Mouse (Mus musculus): ENCODE measurements around the gene Prkaca. TPM values are rescaled to one million over a fixed set of nuclear protein-coding genes. Genes with fewer than 3 reads are reported as not detected.

Gene Prkaca
- total RNA-seq (2023) = 39.9 to 46.7 TPM (median 43.9 TPM) in 4 replicates

DNA sequence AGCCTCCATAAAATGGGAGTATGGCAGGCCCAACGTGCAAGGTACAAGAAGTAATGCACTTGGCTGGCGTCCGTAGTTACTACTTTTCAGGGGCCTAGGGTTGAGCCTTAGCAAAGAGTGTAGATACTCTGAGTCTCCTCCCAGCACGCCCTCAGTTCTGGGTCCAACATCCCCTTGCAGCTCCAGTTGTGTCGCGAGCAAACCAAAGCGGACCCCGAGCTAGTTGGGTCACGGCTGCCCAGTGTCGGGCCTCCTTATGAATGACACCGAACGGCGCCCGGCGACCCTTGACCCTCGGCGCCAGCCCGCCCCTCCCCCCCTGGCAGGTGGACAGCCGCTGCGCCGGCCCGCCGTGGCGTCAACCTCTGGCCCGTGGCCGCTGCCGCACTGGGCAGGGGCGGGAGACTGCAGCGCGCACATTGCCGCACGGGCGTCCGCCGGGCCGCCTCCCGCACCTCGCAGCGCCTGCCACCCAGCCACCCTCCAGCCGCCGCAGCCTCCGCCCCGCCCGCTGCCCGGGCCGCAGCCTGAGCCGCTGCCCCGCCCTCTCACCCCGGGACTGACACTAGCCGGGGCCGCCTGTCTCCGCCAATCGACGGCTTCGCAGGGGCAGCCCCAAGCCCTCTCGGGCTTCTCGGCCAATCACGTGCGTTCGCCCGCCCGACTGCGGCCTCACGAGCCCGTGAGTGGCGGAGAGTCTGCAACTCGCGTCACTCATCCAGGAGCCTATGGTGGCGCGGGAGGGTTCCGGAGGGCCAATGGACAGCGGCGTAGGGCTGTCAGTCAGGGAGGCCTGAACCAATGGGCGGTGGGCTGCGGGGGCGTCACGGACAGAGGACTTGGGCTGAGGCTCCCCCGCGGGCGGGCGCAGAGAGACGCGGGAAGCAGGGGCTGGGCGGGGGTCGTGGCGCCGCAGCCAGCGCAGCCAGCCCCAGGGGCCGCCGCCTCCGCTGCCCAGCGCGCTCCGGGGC is at the start of gene Prkaca:
Gene Prkaca, plus strand, starts transcription at position 844 of the 971 bp plus-strand sequence.

DNA sequence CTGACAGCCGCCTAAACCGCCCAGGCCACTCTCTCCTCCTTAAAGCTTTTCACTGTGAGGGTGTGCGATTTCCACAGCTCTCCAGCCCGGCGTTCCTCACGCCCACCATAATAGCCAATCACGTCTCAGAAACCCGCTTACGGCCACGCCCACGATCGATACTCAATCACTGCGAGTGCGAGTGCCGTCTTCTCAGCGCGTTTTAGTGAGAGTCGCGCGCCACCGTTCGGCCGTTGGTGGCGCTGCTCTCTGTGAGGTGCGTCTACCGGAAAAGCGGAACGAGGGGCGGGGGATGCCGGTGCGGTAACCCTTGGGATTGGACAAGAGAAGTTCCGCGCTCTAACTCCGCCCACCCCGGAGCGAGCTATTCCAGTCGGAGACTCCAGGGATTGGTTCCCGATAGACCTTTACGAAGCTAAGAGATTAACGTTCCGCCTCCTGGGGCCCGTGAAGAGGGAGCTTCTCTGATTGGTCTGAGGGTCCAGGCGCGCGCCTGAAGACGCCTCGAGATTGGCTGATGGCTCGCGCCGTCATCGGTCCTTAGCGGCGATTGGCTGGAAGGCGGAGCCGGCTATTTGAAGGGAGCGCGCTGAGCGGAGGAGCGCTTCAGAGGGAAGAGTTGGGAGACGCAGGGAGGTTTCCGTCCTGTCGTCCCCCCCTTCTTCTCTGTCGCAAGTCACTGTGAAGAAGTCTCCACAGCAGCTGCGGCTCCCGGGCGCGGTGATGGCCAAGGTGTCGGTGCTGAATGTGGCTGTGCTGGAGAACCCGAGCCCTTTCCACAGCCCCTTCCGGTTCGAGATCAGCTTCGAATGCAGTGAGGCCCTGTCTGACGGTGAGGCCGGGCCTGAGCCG is 17.5 kb upstream of the Prkaca start, which contains the start of the genes Gm10644 and Asf1b:
Gene Gm10644, minus strand, starts transcription at position 100 of the 852 bp plus-strand sequence.
Gene Asf1b, plus strand, starts transcription at position 402 of the 852 bp plus-strand sequence.

DNA sequence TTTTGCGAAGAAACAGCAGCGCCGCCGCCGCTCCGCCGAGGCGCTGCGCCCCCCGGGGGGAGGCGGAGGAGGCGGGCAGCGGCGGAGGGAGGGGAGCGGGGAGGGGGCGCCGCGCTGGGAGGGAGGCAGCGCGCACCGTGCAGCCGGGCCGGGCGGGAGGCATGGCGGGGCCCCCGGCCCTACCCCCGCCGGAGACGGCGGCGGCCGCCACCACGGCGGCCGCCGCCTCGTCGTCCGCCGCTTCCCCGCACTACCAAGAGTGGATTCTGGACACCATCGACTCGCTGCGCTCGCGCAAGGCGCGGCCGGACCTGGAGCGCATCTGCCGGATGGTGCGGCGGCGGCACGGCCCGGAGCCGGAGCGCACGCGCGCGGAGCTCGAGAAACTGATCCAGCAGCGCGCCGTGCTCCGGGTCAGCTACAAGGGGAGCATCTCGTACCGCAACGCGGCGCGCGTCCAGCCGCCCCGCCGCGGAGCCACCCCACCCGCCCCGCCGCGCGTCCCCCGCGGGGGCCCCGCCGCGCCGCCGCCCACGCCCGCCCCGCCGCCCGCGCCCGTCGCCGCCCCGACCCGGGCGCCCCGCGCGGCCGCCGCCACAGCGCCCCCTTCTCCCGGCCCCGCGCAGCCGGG is 24.8 kb downstream of the Prkaca start, which contains the start of gene Samd1:
Gene Samd1, plus strand, starts transcription at position 162 of the 631 bp plus-strand sequence.

DNA sequence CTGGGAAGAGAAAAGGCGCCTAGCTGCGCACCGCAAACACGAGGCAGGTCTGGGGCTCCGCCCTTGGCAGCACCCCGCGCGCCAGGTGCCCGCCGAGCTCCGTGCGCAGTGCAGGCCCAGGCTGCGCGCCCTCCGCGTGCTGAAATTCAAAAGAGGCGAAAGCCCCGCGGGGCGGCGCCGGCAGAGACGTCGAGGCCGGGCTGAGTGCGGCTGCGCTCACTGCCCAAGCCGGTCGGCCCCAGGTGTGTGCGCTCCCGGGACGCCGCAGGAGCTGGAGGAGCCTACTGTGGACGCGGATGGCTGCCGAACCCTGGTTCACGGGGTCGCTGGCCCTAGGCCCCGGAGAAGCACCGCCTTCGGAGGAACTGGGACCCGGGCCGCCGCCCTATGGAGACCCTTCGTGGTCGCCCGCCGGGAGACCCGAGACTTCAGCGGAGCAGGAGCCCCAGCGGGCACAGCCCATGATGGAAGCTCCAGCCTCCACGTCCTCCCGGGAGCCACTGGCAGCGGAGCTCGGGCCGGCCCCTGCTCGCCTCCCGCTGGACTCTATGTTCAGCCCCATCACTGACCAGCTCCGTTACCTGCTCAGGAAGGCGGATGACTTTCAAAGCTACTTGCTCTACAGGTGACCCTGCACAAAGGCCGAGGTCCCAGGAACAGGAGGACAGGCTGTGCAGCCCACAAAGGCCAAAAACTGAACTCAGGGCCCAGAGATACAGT is 28.6 kb downstream of the Prkaca start, which contains the start of gene 1700067K01Rik:
Gene 1700067K01Rik, plus strand, starts transcription at position 222 of the 720 bp plus-strand sequence.

DNA sequence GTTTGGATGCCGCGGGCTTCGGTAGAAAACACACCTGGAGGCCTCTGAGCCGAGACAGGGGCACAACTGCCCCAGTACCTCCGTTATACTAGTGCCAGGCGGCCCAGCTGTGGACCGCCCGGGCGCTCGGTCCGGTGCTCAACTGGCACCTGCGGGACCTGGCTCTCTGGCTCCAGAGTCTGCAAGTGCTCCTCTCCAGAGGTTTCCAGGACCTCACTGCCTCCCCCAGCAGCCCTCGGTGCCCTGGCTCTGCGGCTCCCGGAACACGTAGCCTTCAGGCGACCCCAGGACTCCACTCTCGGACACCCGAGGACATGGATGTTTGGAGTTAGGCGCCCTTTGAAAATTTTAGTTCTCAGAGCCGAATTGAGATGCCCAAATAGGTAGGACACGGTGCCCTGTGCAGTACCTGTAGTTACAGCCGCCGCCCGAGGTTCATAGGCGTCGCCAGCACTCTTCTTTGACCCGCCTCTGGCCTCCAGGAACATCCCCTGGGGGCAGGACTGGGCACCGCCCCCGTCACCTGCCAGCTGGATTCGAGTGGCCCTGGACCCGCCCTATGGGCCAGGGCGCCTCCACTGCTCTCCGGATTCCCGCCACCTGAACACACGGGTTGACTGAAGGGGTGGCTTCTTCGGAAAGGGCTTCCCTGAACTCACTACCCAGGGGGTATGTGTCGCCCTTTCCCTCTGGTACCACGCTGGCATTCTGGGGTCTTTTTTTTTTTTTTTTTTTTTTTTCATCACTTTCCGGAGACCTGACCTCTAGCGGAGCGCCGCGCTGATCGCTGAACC is 39.1 kb downstream of the Prkaca start, which contains the start of gene 2210011C24Rik:
Gene 2210011C24Rik, minus strand, starts transcription at position 467 of the 794 bp plus-strand sequence.

DNA sequence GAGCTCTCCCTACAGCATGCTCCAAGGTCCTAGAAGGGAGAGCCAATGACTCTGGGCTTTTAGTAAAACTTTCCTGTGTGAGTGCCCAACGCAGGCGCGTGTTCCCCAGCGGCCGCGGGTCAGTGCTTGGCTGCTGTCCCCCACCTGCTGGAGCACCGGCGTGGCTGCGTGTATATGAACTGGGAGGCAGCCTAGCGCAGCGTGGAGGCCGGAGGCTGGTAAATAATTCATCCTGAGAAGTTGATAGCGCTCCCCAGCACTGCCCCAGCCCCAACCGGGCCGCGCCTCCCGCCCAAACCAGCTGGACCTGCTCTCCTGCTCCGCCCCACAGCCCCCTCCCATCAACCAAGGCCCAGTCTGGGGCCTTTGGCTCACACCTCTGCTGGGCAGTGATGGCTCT is 48.3 kb downstream of the Prkaca start, which contains the start of gene Palm3:
Gene Palm3, plus strand, starts transcription at position 376 of the 400 bp plus-strand sequence.

DNA sequence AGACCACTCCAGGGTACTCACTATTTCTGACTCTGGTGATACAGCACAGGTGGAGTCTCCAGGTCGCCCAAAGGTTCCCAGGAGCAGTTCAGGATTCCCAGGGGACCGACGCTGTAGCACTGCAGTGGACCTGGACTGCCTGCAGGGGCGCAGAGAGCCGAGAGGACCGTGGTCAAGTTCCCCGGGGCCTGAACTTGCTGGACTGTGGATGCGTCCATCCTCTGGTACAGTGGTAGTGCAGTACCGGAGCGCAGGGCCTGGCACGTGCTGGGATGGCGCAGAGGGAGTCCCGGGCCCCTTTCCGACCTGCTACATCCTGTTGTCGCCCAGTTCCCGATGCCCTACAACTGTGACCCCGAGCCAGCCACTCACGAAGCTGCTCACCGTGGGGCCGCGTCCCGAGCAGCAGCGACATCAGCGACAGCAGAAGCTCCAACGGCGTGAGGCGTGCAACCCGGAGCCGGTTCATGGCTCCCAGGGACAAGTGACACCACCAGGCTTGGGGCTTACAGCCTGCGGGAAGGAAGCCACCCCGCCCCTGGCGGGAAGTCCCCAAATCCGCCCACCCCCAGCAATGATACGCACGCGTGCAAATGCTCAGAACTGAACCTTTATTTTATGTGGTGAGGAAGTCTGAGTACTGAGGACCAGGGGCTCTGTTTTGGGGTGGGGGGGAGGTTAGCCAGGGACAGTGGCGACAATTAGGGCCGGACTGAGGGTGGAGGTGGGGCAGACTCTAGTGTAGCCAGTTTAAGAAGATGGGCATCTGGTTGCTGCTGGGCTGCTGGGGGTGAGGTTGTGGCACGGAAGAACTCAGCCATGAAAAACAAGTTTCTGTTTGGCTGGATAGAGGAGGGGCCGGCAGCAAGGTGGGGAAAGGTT is 69.5 kb downstream of the Prkaca start, which contains the start of gene Il27ra:
Gene Il27ra, minus strand, starts transcription at position 524 of the 882 bp plus-strand sequence.

DNA sequence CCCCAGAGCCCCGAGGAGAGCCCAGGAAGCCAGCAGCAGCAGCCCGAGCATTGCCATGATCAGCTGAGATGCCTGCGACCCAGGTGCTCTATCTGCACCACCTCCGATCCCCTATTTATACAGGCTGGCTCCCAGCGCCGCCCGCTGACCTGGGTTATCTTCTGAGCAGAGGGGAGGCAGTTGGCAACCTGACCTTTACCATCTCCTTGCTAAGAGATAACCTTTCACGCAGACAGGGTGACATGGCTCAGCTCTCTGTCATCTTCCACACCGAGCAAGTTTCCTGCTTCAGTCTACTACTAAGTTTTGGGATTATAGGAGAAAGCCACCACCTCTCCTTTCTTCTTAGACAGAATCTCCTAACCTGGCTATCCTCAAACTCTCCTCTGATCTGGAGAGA is 72.1 kb downstream of the Prkaca start, which contains the start of gene Rln3:
Gene Rln3, minus strand, starts transcription at position 101 of the 400 bp plus-strand sequence.

Other genes starting within 250 kb of the Prkaca start
- 1,082 to 1,170 TPM (median 1,147 TPM) in 4 replicates for gene Adgre5, start 231.7 kb upstream of the Prkaca start, total RNA-seq (2023)
- gene Adgrl1, start 72.9 kb upstream of the Prkaca start, total RNA-seq (2023) = 6.7 to 10.1 TPM (median 8.4 TPM) in 4 replicates
- 1.3 to 1.7 TPM (median 1.6 TPM) in 4 replicates for gene Gm10644, start 17.8 kb upstream of the Prkaca start, total RNA-seq (2023)
- gene Asf1b, start 17.5 kb upstream of the Prkaca start, total RNA-seq (2023) = 8.2 to 11.7 TPM (median 9.8 TPM) in 4 replicates
- gene Samd1, start 24.7 kb downstream of the Prkaca start, total RNA-seq (2023) = 43.8 to 51.9 TPM (median 45.4 TPM) in 4 replicates
- 1.4 to 1.5 TPM in 2 of 4 replicates, not detected in the others for gene 1700067K01Rik, start 28.5 kb downstream of the Prkaca start, total RNA-seq (2023)
- gene 2210011C24Rik, start 39.2 kb downstream of the Prkaca start, total RNA-seq (2023) = not detected in 4 replicates
- not detected in 4 replicates for gene Palm3, start 48.5 kb downstream of the Prkaca start, total RNA-seq (2023)
- gene Il27ra, start 69.6 kb downstream of the Prkaca start, total RNA-seq (2023) = 78.5 to 94.8 TPM (median 84.7 TPM) in 4 replicates
- gene Rln3, start 72.0 kb downstream of the Prkaca start, total RNA-seq (2023) = not detected in 4 replicates
- gene Gm10643, start 92.1 kb downstream of the Prkaca start, total RNA-seq (2023) = 5.6 to 8.3 TPM (median 7.3 TPM) in 4 replicates
- 99.2 to 107 TPM (median 104 TPM) in 4 replicates for gene Rfx1, start 93.8 kb downstream of the Prkaca start, total RNA-seq (2023)
- gene Dcaf15, start 131.8 kb downstream of the Prkaca start, total RNA-seq (2023) = 48.7 to 58.3 TPM (median 52.6 TPM) in 4 replicates
- 0.20 to 0.24 TPM in 2 of 4 replicates, not detected in the others for gene Podnl1, start 153.0 kb downstream of the Prkaca start, total RNA-seq (2023)
- gene Cc2d1a, start 174.9 kb downstream of the Prkaca start, total RNA-seq (2023) = 26.2 to 35.4 TPM (median 28.7 TPM) in 4 replicates
- 1.2 to 1.4 TPM (median 1.3 TPM) in 4 replicates for gene 4930432K21Rik, start 175.0 kb downstream of the Prkaca start, total RNA-seq (2023)
- gene Nanos3, start 212.2 kb downstream of the Prkaca start, total RNA-seq (2023) = not detected in 4 replicates